Mouse (Mus musculus) forebrain, postnatal 0 days (tissue): ENCODE measurements at regions not wholly inside any gene's neighbourhood (a gene's known extent, or its start where the extent isn't known, plus 50 kb on each side); places are given as distances from the start of the nearest gene placed in this dataset.

Experiments
- ATAC-seq: fragments of 200-750 bp; cut with Nextera tagmentation; 2 replicates; pipeline ENCODE4 v1.8.0; 2017; ENCODE audit warnings: mild to moderate bottlenecking, moderate library complexity
- DNase-seq: peaks from one replicate; pipeline ENCODE4 v3.0.0-alpha.2; 2015
- H3K27ac ChIP-seq: fragments of 300-500 bp; sonication (generic); 2 replicates; pipeline ENCODE4 v1.5.1; 2014; ENCODE audit warnings: low read depth, mild to moderate bottlenecking, antibody characterized with exemption, low read length, moderate library complexity, mixed read lengths
- H3K27me3 ChIP-seq: fragments of 300-500 bp; sonication (generic); 2 replicates; pipeline ENCODE4 v1.6.1; 2014; ENCODE audit warnings: mild to moderate bottlenecking, low read length, mixed read lengths; ENCODE audit not compliant: insufficient read depth
- H3K36me3 ChIP-seq: fragments of 300-500 bp; sonication (generic); 2 replicates; pipeline ENCODE4 v1.6.1; 2014; ENCODE audit warnings: mild to moderate bottlenecking, moderate library complexity; ENCODE audit not compliant: insufficient read depth
- H3K4me1 ChIP-seq: fragments of 300-500 bp; sonication (generic); 2 replicates; pipeline ENCODE4 v1.6.1; 2014; ENCODE audit warnings: antibody characterized with exemption; ENCODE audit not compliant: insufficient read depth
- H3K4me2 ChIP-seq: fragments of 300-500 bp; sonication (generic); 2 replicates; pipeline ENCODE4 v1.6.1; 2014; ENCODE audit warnings: low read depth, mild to moderate bottlenecking, moderate library complexity
- H3K4me3 ChIP-seq: fragments of 300-500 bp; sonication (generic); 2 replicates; pipeline ENCODE4 v1.5.1; 2014; ENCODE audit warnings: low read depth, low read length, mixed read lengths
- H3K9ac ChIP-seq: fragments of 300-500 bp; sonication (generic); 2 replicates; pipeline ENCODE4 v1.6.1; 2014; ENCODE audit warnings: mild to moderate bottlenecking
- H3K9me3 ChIP-seq: fragments of 300-500 bp; sonication (generic); 2 replicates; pipeline ENCODE4 v1.6.1; 2016; ENCODE audit warnings: low read length
- CTCF ChIP-seq: sonication (generic); IDR thresholded peaks from 2 replicates; pipeline ENCODE4 v1.5.1; 2016; ENCODE audit warnings: antibody characterized with exemption, control low read depth, low read depth
- WGBS: fragments of 180-500 bp; shearing (Covaris S2); extraction: QIAGEN DNeasy Blood & Tissue Kit; methylation state at CpG from one replicate; pipeline ENCODE4 v1.1.7; 2014; 5-methylcytosine and 5-hydroxymethylcytosine counted together

GRCm38 (mm10) chr15:11605677-11606076, 206.2 kb upstream of the Tars start:
- Histone ChIP-seq H3K4me3 (no peak overlapping the region), H3K36me3 (no peaks in the 10 kb centered on the region), H3K27me3 (no peaks in the 10 kb centered on the region), H3K9ac (no peak overlapping the region), H3K27ac (no peak overlapping the region), H3K4me2 (no peak overlapping the region), H3K4me1 (no peaks in the 10 kb centered on the region), H3K9me3 (no peaks in the 10 kb centered on the region)
- no peak for ATAC-seq
- TF ChIP-seq CTCF = no peak
- 90% methylated on average over 4 of the region's 4 CpGs for WGBS
- DNase-seq = no peak

DNA sequence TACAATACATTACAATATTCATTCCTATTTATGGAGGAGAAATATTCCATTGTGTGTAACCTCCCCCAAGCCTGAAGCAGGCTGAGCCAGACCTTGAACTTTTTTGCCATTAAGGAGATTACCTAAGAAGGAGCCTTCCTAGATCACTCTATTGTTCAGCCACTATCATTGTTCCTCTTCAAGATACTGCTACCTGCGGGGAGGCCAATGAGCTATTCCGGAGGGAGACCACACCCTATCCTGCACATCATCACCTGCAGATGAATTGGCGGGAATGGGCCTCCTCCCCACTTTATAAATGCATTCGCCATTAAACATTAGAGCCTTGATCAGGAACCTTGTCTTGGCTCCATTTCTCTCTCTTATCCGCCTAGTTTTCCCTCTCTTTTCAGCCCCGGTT, 197.6 kb upstream of the Tars start:
- Histone ChIP-seq H3K9me3 (no peaks in the 10 kb centered on the region), H3K36me3 (no peaks in the 10 kb centered on the region), H3K27ac (no peak overlapping the region), H3K4me2 (no peak overlapping the region), H3K27me3 (no peaks in the 10 kb centered on the region), H3K9ac (no peak overlapping the region), H3K4me1 (no peaks in the 10 kb centered on the region), H3K4me3 (no peak overlapping the region)
- WGBS = 82% methylated on average over 6 of the region's 6 CpGs
- TF ChIP-seq CTCF = no peak
- DNase-seq (no peak), ATAC-seq (no peak)

- Histone ChIP-seq H3K36me3 (no peaks in the 10 kb centered on the region), H3K4me3 (no peak overlapping the region), H3K27ac (no peak overlapping the region), H3K4me2 (no peak overlapping the region), H3K9ac (no peak overlapping the region), H3K27me3 (no peaks in the 10 kb centered on the region), H3K4me1 (no peaks in the 10 kb centered on the region), H3K9me3 (no peaks in the 10 kb centered on the region)
- WGBS = 45% methylated on average over 9 of the region's 9 CpGs
- peak; percentile 85 for ATAC-seq
- TF ChIP-seq CTCF = peak; percentile 74
- peak; percentile 78 for DNase-seq
Observed at GRCm38 (mm10) chr15:11590542-11591116, 191.2 kb upstream of the Tars start.

DNA sequence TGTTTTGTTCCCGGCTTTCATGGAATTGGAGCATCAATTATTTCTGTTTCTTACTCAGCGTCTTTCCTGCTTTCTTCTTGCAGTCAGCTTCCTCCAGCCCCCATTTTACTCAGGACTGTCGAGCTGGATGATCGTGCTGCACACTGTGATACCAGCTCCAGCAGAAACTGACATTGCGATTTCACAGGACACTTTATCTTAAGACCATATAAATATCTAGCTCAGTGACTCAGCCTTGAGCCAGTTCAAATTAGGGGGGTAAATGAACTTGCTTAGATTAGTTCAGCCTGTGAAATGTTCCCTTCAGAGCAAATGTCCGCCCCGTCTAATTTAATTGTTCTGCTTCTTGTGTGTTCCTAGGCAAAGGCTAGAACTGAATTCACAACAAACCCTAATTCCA, 190.3 kb upstream of the Tars start:
- Histone ChIP-seq H3K27ac (no peak overlapping the region), H3K9me3 (no peaks in the 10 kb centered on the region), H3K9ac (no peak overlapping the region), H3K4me2 (no peak overlapping the region), H3K36me3 (no peaks in the 10 kb centered on the region), H3K4me1 (no peaks in the 10 kb centered on the region), H3K4me3 (no peak overlapping the region), H3K27me3 (no peaks in the 10 kb centered on the region)
- TF ChIP-seq CTCF = no peak
- DNase-seq (no peak), ATAC-seq (no peak)
- WGBS = 49% methylated on average over 7 of the region's 7 CpGs

GRCm38 (mm10) chr15:11586384-11586783, 186.9 kb upstream of the Tars start:
- DNase-seq = no peak
- 93% methylated on average over 2 of the region's 2 CpGs for WGBS
- no peaks in the 10 kb centered on the region for H3K9me3 ChIP-seq
- no peak overlapping the region for H3K4me3 ChIP-seq
- H3K36me3 ChIP-seq = no peaks in the 10 kb centered on the region
- no peak overlapping the region for H3K9ac ChIP-seq
- TF ChIP-seq CTCF = no peak
- no peaks in the 10 kb centered on the region for H3K27me3 ChIP-seq
- no peaks in the 10 kb centered on the region for H3K4me1 ChIP-seq
- H3K4me2 ChIP-seq = no peak overlapping the region
- H3K27ac ChIP-seq = no peak overlapping the region
- no peak for ATAC-seq

DNA sequence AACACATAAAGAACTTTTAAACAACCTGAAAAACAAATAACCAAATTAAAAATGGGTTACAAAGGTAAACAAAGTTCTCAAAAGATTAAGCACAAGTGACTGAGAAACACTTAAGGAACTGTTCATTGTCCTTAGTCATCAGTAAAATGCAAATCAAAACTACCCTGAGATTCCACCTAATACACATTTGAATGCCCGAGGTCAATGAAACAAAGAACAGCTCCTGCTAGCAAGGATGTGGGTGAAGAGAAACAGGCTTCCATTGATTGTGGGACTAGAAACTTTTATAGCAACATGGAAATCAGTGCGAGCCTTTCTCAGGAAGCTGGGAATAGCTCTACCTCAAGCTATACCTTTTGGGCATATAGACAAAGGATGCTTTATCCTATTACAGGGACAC, 184.7 kb upstream of the Tars start:
- Histone ChIP-seq H3K4me2 (no peak overlapping the region), H3K27ac (no peak overlapping the region), H3K4me1 (no peaks in the 10 kb centered on the region), H3K27me3 (no peaks in the 10 kb centered on the region), H3K9ac (no peak overlapping the region), H3K4me3 (no peak overlapping the region), H3K9me3 (no peaks in the 10 kb centered on the region), H3K36me3 (no peaks in the 10 kb centered on the region)
- ATAC-seq = no peak
- WGBS = 32% methylated on average over 2 of the region's 2 CpGs
- no peak for DNase-seq
- no peak for TF ChIP-seq CTCF

GRCm38 (mm10) chr15:11578331-11578730, 178.9 kb upstream of the Tars start:
- H3K27ac ChIP-seq = no peak overlapping the region
- H3K4me1 ChIP-seq = no peaks in the 10 kb centered on the region
- H3K27me3 ChIP-seq = no peaks in the 10 kb centered on the region
- ATAC-seq (no peak), DNase-seq (no peak)
- H3K36me3 ChIP-seq = no peaks in the 10 kb centered on the region
- WGBS = 91% methylated on average over 1 of the region's 1 CpGs
- H3K4me2 ChIP-seq = no peak overlapping the region
- H3K4me3 ChIP-seq = no peak overlapping the region
- no peaks in the 10 kb centered on the region for H3K9me3 ChIP-seq
- TF ChIP-seq CTCF = no peak
- H3K9ac ChIP-seq = no peak overlapping the region
